Mouse (Mus musculus): ENCODE results near the gene Ccrl2. TPM values are rescaled to one million over a fixed set of nuclear protein-coding genes. Genes with fewer than 3 reads are reported as not detected.

Ccrl2 gene
- total RNA-seq (2022), result 10 to 100 TPM in 2 of 4 experiments, 1 to 10 TPM in 2; 5.4 to 12.8 (median 9.8) TPM

GRCm38 (mm10) chr9:111056798-111057543 lies at the start of gene Ccrl2:
Gene Ccrl2 (minus strand): TSS chr9:111057519.
- peak; percentile 53 for DNase-seq

- DNase-seq, result no peak
Observed at GRCm38 (mm10) chr9:111103893-111104292, 46.6 kb upstream of the Ccrl2 start.

GRCm38 (mm10) chr9:111103293-111103692 lies 46.0 kb upstream of the Ccrl2 start:
- DNase-seq, result no peak

- DNase-seq, result no peak
Observed at GRCm38 (mm10) chr9:111100406-111100805, 43.1 kb upstream of the Ccrl2 start.

- no peak for DNase-seq
Observed at GRCm38 (mm10) chr9:111097543-111097942, 40.2 kb upstream of the Ccrl2 start.

GRCm38 (mm10) chr9:111096419-111097326 lies 39.4 kb upstream of the Ccrl2 start:
- DNase-seq, result no peak

GRCm38 (mm10) chr9:111095710-111096109 lies 38.4 kb upstream of the Ccrl2 start:
- DNase-seq, result no peak

GRCm38 (mm10) chr9:111094626-111095025 lies 37.3 kb upstream of the Ccrl2 start:
- no peak for DNase-seq

GRCm38 (mm10) chr9:111093094-111093493 lies 35.8 kb upstream of the Ccrl2 start:
- peak; percentile 32 for DNase-seq

- no peak for DNase-seq
Observed at GRCm38 (mm10) chr9:111092657-111093056, 35.3 kb upstream of the Ccrl2 start.

GRCm38 (mm10) chr9:111088886-111089285 lies 31.6 kb upstream of the Ccrl2 start:
- DNase-seq, result no peak

GRCm38 (mm10) chr9:111087960-111088359 lies 30.6 kb upstream of the Ccrl2 start:
- DNase-seq, result no peak

- DNase-seq, result no peak
Observed at GRCm38 (mm10) chr9:111086995-111087606, 29.8 kb upstream of the Ccrl2 start.

- DNase-seq, result no peak
Observed at GRCm38 (mm10) chr9:111086137-111086536, 28.8 kb upstream of the Ccrl2 start.

GRCm38 (mm10) chr9:111085329-111085728 lies 28.0 kb upstream of the Ccrl2 start:
- DNase-seq, result no peak

GRCm38 (mm10) chr9:111081765-111082164 lies 24.4 kb upstream of the Ccrl2 start:
- no peak for DNase-seq

GRCm38 (mm10) chr9:111080801-111081200 lies 23.5 kb upstream of the Ccrl2 start:
- DNase-seq, result no peak

GRCm38 (mm10) chr9:111077745-111078144 lies 20.4 kb upstream of the Ccrl2 start:
- DNase-seq, result no peak

- no peak for DNase-seq
Observed at GRCm38 (mm10) chr9:111072971-111073370, 15.7 kb upstream of the Ccrl2 start.

GRCm38 (mm10) chr9:111072175-111072574 lies 14.9 kb upstream of the Ccrl2 start:
- DNase-seq, result no peak

GRCm38 (mm10) chr9:111070546-111070961 lies 13.2 kb upstream of the Ccrl2 start:
- DNase-seq, result no peak

GRCm38 (mm10) chr9:111067052-111067451 lies 9.7 kb upstream of the Ccrl2 start:
- DNase-seq, result no peak

- DNase-seq, result no peak
Observed at GRCm38 (mm10) chr9:111062840-111063239, 5.5 kb upstream of the Ccrl2 start.
